Mouse (Mus musculus): ENCODE results near the gene Csnk1g1. TPM values are rescaled to one million over a fixed set of nuclear protein-coding genes. Genes with fewer than 3 reads are reported as not detected.

Gene Csnk1g1
- polyA plus RNA-seq (2015; fragmentation: Nextera tagmentation; extraction: Ambion mirVana): 12.6 and 16.9 TPM in 2 replicates

- H3K4me3 ChIP-seq (ENCODE audit: low read length): peak within 1 kb of the TSS; percentile 95
- H3K36me3 ChIP-seq (ENCODE audit: insufficient read depth, low read length): peaks cover 5% of the 10 kb centered on the region
- peak within 1 kb of the TSS; percentile 87 for H3K9ac ChIP-seq (replicated peaks; ENCODE audit: low read length)
- no peaks in the 10 kb centered on the region for H3K9me3 ChIP-seq (ENCODE audit: low read length)
- H3K27ac ChIP-seq (ENCODE audit: low read length): peak within 1 kb of the TSS; percentile 93
- peak within 1 kb of the TSS; percentile 86 for H3K4me2 ChIP-seq (replicated peaks; ENCODE audit: low read depth, low read length)
- ATAC-seq (ENCODE audit: low FRiP score, low TSS enrichment): peak; percentile 99
- under 1% methylated on average over 35 of the region's 38 CpGs for WGBS
- no peaks in the 10 kb centered on the region for H3K27me3 ChIP-seq (ENCODE audit: insufficient read depth, low read length)
- H3K4me1 ChIP-seq (ENCODE audit: insufficient read depth, low read length): 0 out of 2 replicates have a peak, but pooled peaks cover 10% of the 10 kb centered on the region
Measured at GRCm38 (mm10) chr9:65908394-65909300, at the start of gene Csnk1g1, which contains the start of gene Trip4. Gene Csnk1g1 (plus strand): TSS chr9:65908924. Gene Trip4 (minus strand): TSS chr9:65908794.

GRCm38 (mm10) chr9:65859656-65860055, 49.1 kb upstream of the Csnk1g1 start:
- Histone ChIP-seq H3K9me3 (ENCODE audit: low read length) (no peaks in the 10 kb centered on the region), H3K4me2 (replicated peaks; ENCODE audit: low read depth, low read length) (no peak overlapping the region), H3K4me3 (ENCODE audit: low read length) (no peak overlapping the region), H3K36me3 (ENCODE audit: insufficient read depth, low read length) (peaks cover 38% of the 10 kb centered on the region), H3K27ac (ENCODE audit: low read length) (no peak overlapping the region), H3K4me1 (ENCODE audit: insufficient read depth, low read length) (no peaks in the 10 kb centered on the region), H3K9ac (replicated peaks; ENCODE audit: low read length) (no peak overlapping the region), H3K27me3 (ENCODE audit: insufficient read depth, low read length) (no peaks in the 10 kb centered on the region)
- no peak for ATAC-seq (ENCODE audit: low FRiP score, low TSS enrichment)
- 35% methylated on average over 1 of the region's 1 CpGs for WGBS

DNA sequence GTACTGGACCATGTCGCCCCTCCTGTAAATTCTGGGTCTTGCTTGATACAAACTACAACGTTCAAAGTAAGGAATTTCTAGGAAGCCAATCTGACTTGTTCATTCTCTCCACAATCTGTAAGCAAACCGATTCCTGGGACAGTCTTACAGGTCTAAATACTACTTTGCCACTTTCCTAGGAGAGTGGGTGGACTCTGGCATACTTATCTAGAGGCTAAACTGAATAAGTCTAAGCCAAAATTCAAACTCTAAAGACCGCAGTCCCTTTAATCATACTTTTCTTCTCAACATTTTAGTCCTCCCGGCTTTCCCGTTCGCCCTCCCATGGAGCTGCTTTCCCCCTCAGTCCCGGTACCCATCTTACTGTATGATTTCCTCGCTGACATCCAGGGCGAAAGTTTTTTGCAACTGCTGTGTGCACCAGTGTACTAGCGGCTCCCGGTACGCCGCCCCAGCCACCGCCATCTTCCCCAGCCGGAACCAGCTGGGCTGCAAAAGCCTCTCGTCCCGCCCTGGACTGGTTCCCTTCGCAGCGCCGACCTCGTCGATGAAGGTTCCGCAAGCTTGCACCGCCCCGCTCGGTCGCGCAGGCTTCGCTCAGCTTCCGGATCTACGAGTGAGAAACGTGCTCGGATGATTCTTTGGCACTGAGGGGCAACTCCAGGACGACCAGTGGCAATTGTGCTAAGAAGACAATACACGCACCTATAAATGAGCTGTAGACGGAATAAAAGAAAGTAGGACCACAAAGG, 24.0 kb upstream of the Csnk1g1 start:
- under 1% methylated on average over 37 of the region's 37 CpGs for WGBS
- H3K4me3 ChIP-seq (ENCODE audit: low read length): peak overlapping the region; percentile 77
- H3K9me3 ChIP-seq (ENCODE audit: low read length): no peaks in the 10 kb centered on the region
- H3K27me3 ChIP-seq (ENCODE audit: insufficient read depth, low read length): no peaks in the 10 kb centered on the region
- peaks cover 9% of the 10 kb centered on the region for H3K4me1 ChIP-seq (ENCODE audit: insufficient read depth, low read length)
- peak overlapping the region; percentile 83 for H3K9ac ChIP-seq (replicated peaks; ENCODE audit: low read length)
- H3K4me2 ChIP-seq (replicated peaks; ENCODE audit: low read depth, low read length): peak overlapping the region; percentile 70
- no peaks in the 10 kb centered on the region for H3K36me3 ChIP-seq (ENCODE audit: insufficient read depth, low read length)
- H3K27ac ChIP-seq (ENCODE audit: low read length): peak overlapping the region; percentile 90
- ATAC-seq (ENCODE audit: low FRiP score, low TSS enrichment): peak; percentile 98

DNA sequence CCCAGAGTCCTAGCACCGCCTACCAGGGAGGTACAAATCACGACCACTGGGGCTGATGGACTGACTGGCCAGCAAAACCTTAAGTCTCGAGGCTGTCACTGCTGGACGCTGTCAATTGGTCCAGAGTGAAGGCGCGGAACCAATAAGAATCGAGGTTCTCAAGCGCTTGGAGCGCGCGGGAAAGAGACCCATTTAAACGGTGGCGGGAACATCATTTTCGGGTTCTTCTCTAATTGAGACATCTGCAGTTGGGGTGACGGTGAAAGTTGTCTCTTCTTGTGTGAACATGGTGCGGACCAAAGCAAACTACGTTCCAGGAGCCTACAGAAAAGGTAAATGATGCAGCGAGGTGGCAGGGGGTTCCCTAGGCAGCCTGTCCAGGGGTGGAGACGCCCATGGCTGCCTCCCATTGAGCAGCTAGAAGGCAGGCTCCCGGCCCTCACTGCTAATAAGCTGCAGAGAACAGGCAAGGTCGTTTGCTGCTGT, 18.5 kb upstream of the Csnk1g1 start, which contains the start of gene Pclaf:
Gene Pclaf (plus strand): TSS at position 95 of the 486 bp plus-strand sequence.
- H3K9ac ChIP-seq (replicated peaks; ENCODE audit: low read length): peak within 1 kb of the TSS; percentile 86
- ATAC-seq (ENCODE audit: low FRiP score, low TSS enrichment): peak; percentile 96
- peak within 1 kb of the TSS; percentile 82 for H3K4me3 ChIP-seq (ENCODE audit: low read length)
- peaks cover 17% of the 10 kb centered on the region for H3K36me3 ChIP-seq (ENCODE audit: insufficient read depth, low read length)
- peak within 1 kb of the TSS; percentile 83 for H3K4me2 ChIP-seq (replicated peaks; ENCODE audit: low read depth, low read length)
- no peaks in the 10 kb centered on the region for H3K9me3 ChIP-seq (ENCODE audit: low read length)
- H3K4me1 ChIP-seq (ENCODE audit: insufficient read depth, low read length): peaks cover 17% of the 10 kb centered on the region
- H3K27me3 ChIP-seq (ENCODE audit: insufficient read depth, low read length): no peaks in the 10 kb centered on the region
- H3K27ac ChIP-seq (ENCODE audit: low read length): peak within 1 kb of the TSS; percentile 72
- WGBS: 0% methylated on average over 21 of the region's 21 CpGs

GRCm38 (mm10) chr9:65891126-65891525, 17.6 kb upstream of the Csnk1g1 start:
- no peak for ATAC-seq (ENCODE audit: low FRiP score, low TSS enrichment)
- Histone ChIP-seq H3K27ac (ENCODE audit: low read length) (peak overlapping the region; percentile 13; the same call in 1 of the 2 replicates), H3K4me2 (replicated peaks; ENCODE audit: low read depth, low read length) (peak overlapping the region; percentile 83), H3K27me3 (ENCODE audit: insufficient read depth, low read length) (no peaks in the 10 kb centered on the region), H3K4me3 (ENCODE audit: low read length) (peak overlapping the region; percentile 82), H3K36me3 (ENCODE audit: insufficient read depth, low read length) (peaks cover 21% of the 10 kb centered on the region), H3K9ac (replicated peaks; ENCODE audit: low read length) (peak overlapping the region; percentile 86), H3K9me3 (ENCODE audit: low read length) (no peaks in the 10 kb centered on the region), H3K4me1 (ENCODE audit: insufficient read depth, low read length) (peaks cover 13% of the 10 kb centered on the region; the same call in 1 of the 2 replicates)
- 0% methylated on average over 5 of the region's 5 CpGs for WGBS

- no peak for ATAC-seq (ENCODE audit: low FRiP score, low TSS enrichment)
- no peak overlapping the region for H3K4me2 ChIP-seq (replicated peaks; ENCODE audit: low read depth, low read length)
- H3K27me3 ChIP-seq (ENCODE audit: insufficient read depth, low read length): no peaks in the 10 kb centered on the region
- H3K9ac ChIP-seq (replicated peaks; ENCODE audit: low read length): no peak overlapping the region
- 77% methylated on average over 2 of the region's 2 CpGs for WGBS
- H3K9me3 ChIP-seq (ENCODE audit: low read length): no peaks in the 10 kb centered on the region
- H3K4me3 ChIP-seq (ENCODE audit: low read length): no peak overlapping the region
- H3K27ac ChIP-seq (ENCODE audit: low read length): no peak overlapping the region
- H3K36me3 ChIP-seq (ENCODE audit: insufficient read depth, low read length): peaks cover 38% of the 10 kb centered on the region
- H3K4me1 ChIP-seq (ENCODE audit: insufficient read depth, low read length): peaks cover 5% of the 10 kb centered on the region; the same call in 1 of the 2 replicates
Measured at GRCm38 (mm10) chr9:65896977-65897376, 11.7 kb upstream of the Csnk1g1 start.

DNA sequence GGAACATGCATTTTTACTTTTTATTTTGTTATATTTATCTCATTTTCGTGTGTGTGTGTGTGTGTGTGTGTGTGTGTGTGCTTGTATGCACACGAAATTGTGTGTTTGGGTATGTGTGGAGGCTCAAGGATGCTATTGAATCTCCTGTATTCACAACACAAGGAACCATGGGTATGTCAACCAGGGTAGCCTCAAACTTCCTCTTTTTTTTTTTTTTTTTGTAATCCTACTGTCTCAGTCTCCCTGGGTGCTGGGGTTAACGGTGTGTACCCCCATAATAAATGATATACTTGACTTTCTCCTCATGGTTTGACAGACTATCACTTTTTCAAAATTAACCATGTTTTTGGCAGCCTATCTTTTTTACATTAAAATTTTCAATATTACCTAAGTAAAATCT, 5.8 kb upstream of the Csnk1g1 start:
- Histone ChIP-seq H3K36me3 (ENCODE audit: insufficient read depth, low read length) (peaks cover 22% of the 10 kb centered on the region), H3K9ac (replicated peaks; ENCODE audit: low read length) (no peak overlapping the region), H3K4me3 (ENCODE audit: low read length) (no peak overlapping the region), H3K27me3 (ENCODE audit: insufficient read depth, low read length) (no peaks in the 10 kb centered on the region), H3K9me3 (ENCODE audit: low read length) (no peaks in the 10 kb centered on the region), H3K4me2 (replicated peaks; ENCODE audit: low read depth, low read length) (no peak overlapping the region), H3K4me1 (ENCODE audit: insufficient read depth, low read length) (0 out of 2 replicates have a peak, but pooled peaks cover 1% of the 10 kb centered on the region), H3K27ac (ENCODE audit: low read length) (no peak overlapping the region)
- 93% methylated on average over 3 of the region's 3 CpGs for WGBS
- ATAC-seq (ENCODE audit: low FRiP score, low TSS enrichment): no peak

GRCm38 (mm10) chr9:65903419-65903818, 5.3 kb upstream of the Csnk1g1 start:
- Histone ChIP-seq H3K9me3 (ENCODE audit: low read length) (no peaks in the 10 kb centered on the region), H3K4me1 (ENCODE audit: insufficient read depth, low read length) (0 out of 2 replicates have a peak, but pooled peaks cover 3% of the 10 kb centered on the region), H3K4me2 (replicated peaks; ENCODE audit: low read depth, low read length) (no peak overlapping the region), H3K36me3 (ENCODE audit: insufficient read depth, low read length) (peaks cover 22% of the 10 kb centered on the region), H3K27ac (ENCODE audit: low read length) (no peak overlapping the region), H3K4me3 (ENCODE audit: low read length) (no peak overlapping the region), H3K27me3 (ENCODE audit: insufficient read depth, low read length) (no peaks in the 10 kb centered on the region), H3K9ac (replicated peaks; ENCODE audit: low read length) (no peak overlapping the region)
- no peak for ATAC-seq (ENCODE audit: low FRiP score, low TSS enrichment)

- Histone ChIP-seq H3K36me3 (ENCODE audit: insufficient read depth, low read length) (peaks cover 2% of the 10 kb centered on the region; the same call in 1 of the 2 replicates), H3K4me2 (replicated peaks; ENCODE audit: low read depth, low read length) (peak overlapping the region; percentile 86), H3K4me1 (ENCODE audit: insufficient read depth, low read length) (0 out of 2 replicates have a peak, but pooled peaks cover 10% of the 10 kb centered on the region), H3K9me3 (ENCODE audit: low read length) (no peaks in the 10 kb centered on the region), H3K27me3 (ENCODE audit: insufficient read depth, low read length) (no peaks in the 10 kb centered on the region), H3K9ac (replicated peaks; ENCODE audit: low read length) (peak overlapping the region; percentile 87), H3K4me3 (ENCODE audit: low read length) (peak overlapping the region; percentile 95), H3K27ac (ENCODE audit: low read length) (peak overlapping the region; percentile 93)
- ATAC-seq (ENCODE audit: low FRiP score, low TSS enrichment): peak; percentile 75; the same call in 1 of the 2 replicates
- under 1% methylated on average over 33 of the region's 34 CpGs for WGBS
Measured at GRCm38 (mm10) chr9:65909301-65909801, 627 bp downstream of the Csnk1g1 start.

Measured in kidney, embryonic 16.5 days (tissue).